In genomic region chr17:10454406-10454805, GRCm38 (mm10) we compare ENCODE assay signal across 19 mouse cellular contexts.
DNase-seq lines count a peak whose midpoint lies in the region; ATAC-seq lines count a peak whose summit lies in the region.
"Had no signal": no experiment of that assay in that cellular context is flagged by ENCODE, and none has a peak within 500 bp of the region (broad histone marks: within the 10 kb centered on the region; RNA-seq: fewer than 3 reads in every experiment).

No protein-coding gene starts in this region.

- no peak for DNase-seq in frontal cortex, postnatal 14 days (ENCODE audit: low spot score in 2 of 2)
- peak; percentile 42 to 64 for DNase-seq in layer of hippocampus, adult 8-10 months (ENCODE audit: low spot score in 2 of 2)
- DNase-seq in layer of hippocampus, postnatal 10 days (ENCODE audit: low spot score in 2 of 2): no peak
- DNase-seq in right cerebral cortex, adult 18-20 months: peak; percentile 44
- DNase-seq in right cerebral cortex, adult 2 months (ENCODE audit: low spot score in 2 of 2): no peak
- no peak for DNase-seq in adipocyte (ENCODE audit: low spot score)
- DNase-seq: adrenal gland, adult 8-10 months; B cell, adult 2 months; cerebellum, postnatal 36 days; gastrocnemius, postnatal 36 days; kidney, adult 9 months; kidney, postnatal 10 days; right cerebral cortex, postnatal 4 days; thymus, adult 2 months; thymus, postnatal 36 days had no signal

- peak; percentile 44; the same call in 1 of the 2 replicates for ATAC-seq in frontal cortex, adult (ENCODE audit: low TSS enrichment)
- ATAC-seq: forebrain, embryonic 16.5 days; intestine, postnatal 0 days; midbrain, embryonic 15.5 days had no signal

Comparison
In these comparisons a context has a peak if more than half of its experiments do, and no peak if none do; other contexts are left out.
1. DNase-seq: peak in layer of hippocampus, adult 8-10 months (2 of 2) and right cerebral cortex, adult 18-20 months (single experiment); none in frontal cortex, postnatal 14 days (0 of 2), layer of hippocampus, postnatal 10 days (0 of 2), right cerebral cortex, adult 2 months (0 of 2) and adipocyte (single experiment).